Mouse (Mus musculus) adrenal gland, postnatal 36 days (tissue): Measurements from ENCODE around the gene H2bfm. TPM values are rescaled to one million over a fixed set of nuclear protein-coding genes. Genes with fewer than 3 reads are reported as not detected.
"Not testable (repeated sequence)": the region's sequence is repeated elsewhere in the genome, so short reads cannot be mapped to it uniquely, and the experiment has no call there.

Source experiments
- DNase-seq, 2 experiments: peaks; one replicate each; pipeline ENCODE4 v3.0.0; 2021; ENCODE audit warnings: mixed read lengths in 1 of 2
- long read RNA-seq, 2 experiments: library from polyadenylated mRNA; stranded (forward); transcript quantifications; one replicate each; pipeline ENCODE4 v2.0.0; 2021; ENCODE audit warnings: borderline sequencing depth in 2 of 2
- total RNA-seq, 2 experiments: library from RNA; stranded (reverse); gene quantifications; 2 replicates each; pipeline ENCODE4 v1.2.3; 2021

Gene H2bfm
- total RNA-seq: not detected
- long read RNA-seq, experiment 1: 0 reads
- long read RNA-seq, experiment 2: 0 reads

DNA sequence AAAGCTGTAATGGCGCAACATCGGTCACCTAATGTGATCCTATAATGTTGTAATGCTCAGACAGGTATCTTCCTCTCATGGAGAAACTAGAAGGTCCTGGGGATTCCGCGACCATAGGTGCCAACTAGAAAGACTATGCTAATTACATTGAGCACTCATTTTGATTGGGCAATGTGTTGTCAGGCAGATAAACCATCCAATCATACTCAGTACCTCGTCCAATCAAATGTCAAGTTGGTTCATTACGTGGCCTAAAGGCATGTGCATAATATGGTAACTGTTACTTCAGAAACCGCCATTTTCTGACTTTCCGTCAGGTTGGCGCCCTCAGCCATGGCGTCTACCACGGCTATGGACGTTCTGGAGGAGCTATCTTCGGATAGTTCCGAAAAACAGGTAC, at the start of gene H2bfm:
Gene H2bfm (plus strand): TSS at position 295 of the 400 bp plus-strand sequence.
- DNase-seq: no peak

GRCm38 (mm10) chrX:136895757-136896156, 31.4 kb upstream of the H2bfm start:
- DNase-seq: peak in 1 of 2 experiments; percentile 21

DNA sequence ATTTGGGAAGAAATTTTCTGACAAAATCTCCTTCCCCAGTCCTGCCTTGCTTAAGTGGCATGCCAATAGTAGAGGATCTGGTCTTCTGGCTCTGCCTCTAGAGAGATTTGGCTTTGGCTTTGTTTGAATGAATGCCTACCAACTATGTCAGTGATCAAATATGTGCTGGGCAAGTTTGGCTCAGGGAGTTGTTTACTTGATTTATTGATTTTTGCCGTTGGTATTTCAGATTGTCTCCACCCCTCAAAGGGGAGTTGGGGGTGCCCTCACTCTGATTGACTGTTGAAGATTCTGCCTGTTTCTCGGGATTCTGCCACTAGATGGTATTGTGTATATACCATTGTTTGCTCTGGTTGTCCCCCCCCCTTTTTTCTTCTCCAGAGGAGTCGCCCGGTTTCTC, 22.8 kb upstream of the H2bfm start:
- DNase-seq: no peak

DNA sequence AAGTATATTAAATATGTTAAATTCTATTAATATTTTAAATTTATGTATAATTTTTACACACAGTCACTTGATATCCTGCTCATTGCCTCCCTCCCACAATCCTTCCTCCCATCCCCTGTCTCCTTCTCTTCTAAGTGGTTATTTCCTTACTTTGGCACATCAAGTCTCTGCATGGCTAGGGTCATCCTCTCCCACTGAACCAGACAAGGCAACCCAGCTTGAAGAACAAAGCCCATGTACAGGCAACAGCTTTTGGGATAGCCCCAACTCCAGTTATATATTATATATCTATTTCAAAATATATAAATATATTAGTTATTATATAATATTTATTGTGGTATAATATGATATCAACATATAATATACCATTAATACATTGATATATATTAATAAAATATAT, 1.3 kb upstream of the H2bfm start:
- DNase-seq: no peak

GRCm38 (mm10) chrX:136937985-136938384, 10.9 kb downstream of the H2bfm start:
- no peak for DNase-seq

DNA sequence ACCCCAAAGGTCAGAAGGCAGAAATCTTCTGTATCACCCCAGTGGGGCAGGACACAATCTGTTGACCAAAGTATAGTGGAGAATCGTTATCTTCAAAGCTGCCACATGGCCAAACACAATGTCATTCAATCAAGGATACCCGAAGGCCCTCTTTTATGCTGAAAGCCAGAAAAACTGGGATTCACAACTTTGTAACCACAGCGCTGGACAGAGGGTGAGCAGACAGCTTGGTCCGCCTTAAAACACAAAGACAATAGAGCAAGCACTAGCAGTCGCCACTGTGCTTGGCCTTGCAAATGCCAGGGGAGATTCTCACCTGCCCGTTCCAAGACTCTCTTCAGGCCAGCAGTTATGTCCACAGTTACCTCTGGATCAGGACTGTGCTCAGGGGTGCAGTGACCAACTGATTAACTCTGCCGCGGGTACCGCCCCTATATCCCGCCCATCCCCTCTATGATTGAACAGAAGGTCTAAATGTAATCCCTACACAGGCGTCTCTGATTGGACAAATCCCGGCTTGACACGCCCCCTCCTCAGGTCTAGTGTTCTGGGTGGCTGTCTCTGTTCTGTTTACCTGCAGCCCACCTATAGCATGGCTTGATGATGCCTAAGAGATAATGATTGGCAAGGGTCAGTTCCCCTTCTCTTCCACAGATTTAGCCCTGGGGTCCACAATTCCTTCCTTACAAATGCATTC, 30.6 kb downstream of the H2bfm start:
- peak; percentile 42 to 64 for DNase-seq

DNA sequence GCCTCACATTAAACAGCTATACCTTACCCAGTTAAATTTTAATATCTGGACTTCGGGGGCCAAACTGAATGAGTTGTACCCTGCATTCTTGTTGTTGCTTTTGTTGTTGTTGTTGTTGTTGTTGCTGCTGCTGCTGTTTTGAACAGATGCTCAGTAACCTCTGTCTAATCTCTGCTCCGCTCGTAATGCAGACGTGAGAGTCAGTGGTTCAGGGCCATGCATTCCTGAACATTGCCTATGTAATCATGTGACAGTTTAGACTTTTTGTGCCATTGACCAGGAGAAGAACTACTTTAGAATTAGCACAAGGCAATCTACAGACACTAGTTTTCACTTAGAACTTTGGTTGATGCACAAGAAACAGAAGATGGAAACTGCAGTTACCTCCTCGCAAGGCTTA, 31.2 kb downstream of the H2bfm start:
- not testable (repeated sequence) for DNase-seq

- peak; percentile 10 to 11 for DNase-seq
These were observed 32.6 kb downstream of the H2bfm start for GRCm38 (mm10) chrX:136959688-136960087.

DNA sequence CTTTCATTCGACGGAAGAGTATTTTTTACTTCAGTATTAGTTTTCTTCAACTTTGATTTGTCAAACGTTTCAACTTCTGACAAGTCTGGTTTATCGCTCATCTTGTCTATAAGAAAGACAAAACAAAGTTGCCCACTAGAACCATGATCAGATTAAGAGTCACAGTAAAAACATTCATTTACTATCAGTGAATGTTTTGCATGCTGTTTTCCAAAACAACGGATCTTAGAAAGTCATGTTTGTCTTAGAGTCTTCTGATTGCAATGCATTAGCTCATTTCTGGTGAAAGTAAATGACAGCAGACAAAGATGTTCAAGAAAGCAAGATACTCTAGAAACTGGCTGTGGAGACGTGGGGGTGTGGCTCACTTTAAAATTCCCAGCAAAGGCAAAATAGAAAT, 48.3 kb downstream of the H2bfm start, which contains the start of gene Tmsb15b2:
Gene Tmsb15b2 (minus strand): TSS at position 101 of the 400 bp plus-strand sequence.
- DNase-seq: not testable (repeated sequence)

DNA sequence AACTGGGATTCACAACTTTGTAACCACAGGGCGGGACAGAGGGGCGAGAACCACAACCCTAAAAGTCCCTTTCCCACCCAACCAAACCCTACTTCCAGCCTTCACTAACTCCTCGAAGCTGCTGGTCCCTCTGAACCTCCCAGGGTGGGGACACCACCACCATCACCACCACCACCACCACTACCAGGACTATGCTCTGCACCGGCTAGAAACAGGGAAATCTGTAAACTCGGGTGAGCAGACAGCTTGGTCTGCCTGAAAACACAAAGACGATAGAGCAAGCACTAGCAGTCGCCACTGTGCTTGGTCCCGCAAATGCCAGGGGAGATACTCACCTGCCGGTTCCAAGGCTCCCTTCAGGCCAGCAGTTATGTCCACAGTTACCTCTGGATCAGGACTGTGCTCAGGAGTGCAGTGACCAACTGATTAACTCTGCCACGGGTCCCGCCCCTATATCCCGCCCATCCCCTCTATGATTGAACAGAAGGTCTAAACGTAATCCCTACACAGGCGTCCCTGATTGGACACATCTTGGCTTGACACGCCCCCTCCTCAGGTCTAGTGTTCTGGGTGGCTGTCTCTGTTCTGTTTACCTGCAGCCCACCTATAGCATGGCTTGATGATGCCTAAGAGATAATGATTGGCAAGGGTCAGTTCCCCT, 49.4 kb downstream of the H2bfm start, which contains the start of the genes Tmsb15l and Tmsb15b1:
Gene Tmsb15l (minus strand): TSS at position 446 of the 661 bp plus-strand sequence.
Gene Tmsb15b1 (minus strand): TSS at position 451 of the 661 bp plus-strand sequence.
- DNase-seq: peak; percentile 46 to 68

Other genes with a start within 250 kb of the H2bfm start
- 10 to 100 TPM; 12.6 to 14.0 TPM for gene Tceal1, start 219.3 kb upstream of the H2bfm start, total RNA-seq
- gene Morf4l2, start 183.6 kb upstream of the H2bfm start, total RNA-seq: 100 to 1,000 TPM; 280 to 471 TPM
- under 1 TPM in 1 of 2 experiments, not detected in 1; 0.26 TPM for gene Glra4, start 147.2 kb upstream of the H2bfm start, total RNA-seq
- 1 to 10 TPM; 4.4 to 5.1 TPM for gene Plp1, start 104.7 kb upstream of the H2bfm start, total RNA-seq
- under 1 TPM; 0.23 to 0.36 TPM for gene Rab9b, start 58.6 kb upstream of the H2bfm start, total RNA-seq
- 10 to 100 TPM; 17.0 to 19.8 TPM for gene Tmsb15b2, start 48.2 kb downstream of the H2bfm start, total RNA-seq
- 1 to 10 TPM; 1.2 to 2.5 TPM for gene Tmsb15l, start 49.5 kb downstream of the H2bfm start, total RNA-seq
- gene Tmsb15b1, start 49.5 kb downstream of the H2bfm start, total RNA-seq: 1 to 10 TPM; 4.4 to 5.8 TPM
- 10 to 100 TPM in 1 of 2 experiments, 1 to 10 TPM in 1; 8.9 to 10.0 TPM for gene Zcchc18, start 65.8 kb downstream of the H2bfm start, total RNA-seq
- gene Slc25a53, start 111.0 kb downstream of the H2bfm start, total RNA-seq: 1 to 10 TPM; 3.7 to 8.4 TPM
- gene Fam199x, start 122.3 kb downstream of the H2bfm start, total RNA-seq: 1 to 10 TPM; 5.7 to 7.5 TPM
- gene Esx1, start 194.8 kb downstream of the H2bfm start, total RNA-seq: not detected